In genomic region chr10:68135416-68135815, GRCm38 (mm10) we compare ENCODE assay signal across 8 mouse cellular contexts.
DNase-seq lines count a peak whose midpoint lies in the region; ATAC-seq and TF ChIP-seq lines count a peak whose summit lies in the region.

No protein-coding gene starts in this region.

- 0 out of 2 replicates have a peak, but pooled peaks cover 4% of the 10 kb centered on the region for H3K9me3 ChIP-seq in forebrain, embryonic 15.5 days
- no peaks in the 10 kb centered on the region for H3K9me3 ChIP-seq in liver, embryonic 11.5 days (ENCODE audit: control insufficient read depth, low read length)
- H3K9me3 ChIP-seq in neural tube, embryonic 12.5 days = no peaks in the 10 kb centered on the region; the same call in 1 of the 2 replicates

- no peak overlapping the region for H3K9ac ChIP-seq in forebrain, embryonic 15.5 days (replicated peaks)
- H3K9ac ChIP-seq in liver, embryonic 11.5 days (ENCODE audit: low read depth, low read length) = no peak overlapping the region
- no peak overlapping the region for H3K9ac ChIP-seq in neural tube, embryonic 12.5 days

- H3K27me3 ChIP-seq in kidney, adult 2 months (replicated peaks; ENCODE audit: control insufficient read depth, insufficient read depth, low read length) = no peaks in the 10 kb centered on the region
- H3K27me3 ChIP-seq in forebrain, embryonic 15.5 days = no peaks in the 10 kb centered on the region
- no peaks in the 10 kb centered on the region for H3K27me3 ChIP-seq in liver, embryonic 11.5 days (replicated peaks; ENCODE audit: control insufficient read depth, insufficient read depth, low read length)
- no peaks in the 10 kb centered on the region for H3K27me3 ChIP-seq in neural tube, embryonic 12.5 days (replicated peaks)

- peaks cover 28% of the 10 kb centered on the region; the same call in 1 of the 2 replicates for H3K4me1 ChIP-seq in kidney, adult 2 months (ENCODE audit: control insufficient read depth, insufficient read depth, low read length)
- peaks cover 21% of the 10 kb centered on the region for H3K4me1 ChIP-seq in forebrain, embryonic 15.5 days
- peaks cover 13% of the 10 kb centered on the region; the same call in 1 of the 2 replicates for H3K4me1 ChIP-seq in liver, embryonic 11.5 days (replicated peaks; ENCODE audit: control insufficient read depth, insufficient read depth, low read length)
- peaks cover 30% of the 10 kb centered on the region for H3K4me1 ChIP-seq in neural tube, embryonic 12.5 days

- no peak for TF ChIP-seq POLR2A in kidney, adult 2 months (IDR thresholded peaks at IDR 0.05; ENCODE audit: low read depth, low read length)

- WGBS in kidney, adult 2 months = 18% methylated on average over 4 of the region's 4 CpGs
- 13% methylated on average over 4 of the region's 4 CpGs for WGBS in forebrain, embryonic 15.5 days
- WGBS in liver, embryonic 11.5 days = 45% methylated on average over 4 of the region's 4 CpGs
- WGBS in neural tube, embryonic 12.5 days = 36% methylated on average over 4 of the region's 4 CpGs

- H3K4me3 ChIP-seq in kidney, adult 2 months (ENCODE audit: insufficient read depth, low read depth, low read length) = peak overlapping the region; percentile 79
- H3K4me3 ChIP-seq in forebrain, embryonic 15.5 days = no peak overlapping the region
- peak overlapping the region; percentile 6; the same call in 1 of the 2 replicates for H3K4me3 ChIP-seq in liver, embryonic 11.5 days (ENCODE audit: low read depth, low read length)
- no peak overlapping the region for H3K4me3 ChIP-seq in neural tube, embryonic 12.5 days

- DNase-seq in kidney, adult 2 months = peak; percentile 45
- DNase-seq in kidney, postnatal 10 days = no peak
- DNase-seq in liver, embryonic 11.5 days (ENCODE audit: low spot score) = no peak
- DNase-seq in B cell, adult 2 months = no peak
- DNase-seq in layer of hippocampus, postnatal 14 days (ENCODE audit: low spot score in 2 of 2) = no peak
- no peak for DNase-seq in urinary bladder, adult 18-20 months (ENCODE audit: low spot score in 2 of 2)

- peak overlapping the region; percentile 67 for H3K27ac ChIP-seq in kidney, adult 2 months (ENCODE audit: insufficient read depth, low read depth, low read length)
- H3K27ac ChIP-seq in forebrain, embryonic 15.5 days (replicated peaks) = no peak overlapping the region
- no peak overlapping the region for H3K27ac ChIP-seq in liver, embryonic 11.5 days (ENCODE audit: low read depth, low read length)
- H3K27ac ChIP-seq in neural tube, embryonic 12.5 days = no peak overlapping the region

- 0 out of 2 replicates have a peak overlapping the region, but pooled peaks have one; percentile 54 for H3K4me2 ChIP-seq in forebrain, embryonic 15.5 days (replicated peaks)
- H3K4me2 ChIP-seq in liver, embryonic 11.5 days = peak overlapping the region; percentile 62
- peak overlapping the region; percentile 67 for H3K4me2 ChIP-seq in neural tube, embryonic 12.5 days (replicated peaks)

- peaks cover 2% of the 10 kb centered on the region; the same call in 1 of the 2 replicates for H3K36me3 ChIP-seq in kidney, adult 2 months (ENCODE audit: control insufficient read depth, insufficient read depth, low read length)
- no peaks in the 10 kb centered on the region for H3K36me3 ChIP-seq in forebrain, embryonic 15.5 days
- H3K36me3 ChIP-seq in liver, embryonic 11.5 days (ENCODE audit: control insufficient read depth, insufficient read depth, low read length) = no peaks in the 10 kb centered on the region
- peaks cover 12% of the 10 kb centered on the region for H3K36me3 ChIP-seq in neural tube, embryonic 12.5 days

- ATAC-seq in forebrain, embryonic 15.5 days (replicated peaks) = no peak
- ATAC-seq in liver, embryonic 11.5 days (replicated peaks; ENCODE audit: low FRiP score) = no peak
- ATAC-seq in neural tube, embryonic 12.5 days (ENCODE audit: low FRiP score, low read depth) = no peak

- TF ChIP-seq CTCF in kidney, adult 2 months (conservative IDR thresholded peaks at IDR 0.05; ENCODE audit: insufficient read depth, insufficient read length, low read depth, low read length) = no peak

Comparison
In these comparisons a context has a peak if more than half of its experiments do, and no peak if none do; other contexts are left out.
1. H3K4me3 ChIP-seq: peak in kidney, adult 2 months (single experiment) and liver, embryonic 11.5 days (single experiment); none in forebrain, embryonic 15.5 days (single experiment) and neural tube, embryonic 12.5 days (single experiment).
2. Peak in every context shown above with its lines, with median percentiles within 50 percentile points of each other: H3K4me2 ChIP-seq.